Mouse (Mus musculus) midbrain, embryonic 10.5 days (tissue): ENCODE data around the gene Ypel3. TPM values are rescaled to one million over a fixed set of nuclear protein-coding genes. Genes with fewer than 3 reads are reported as not detected.
"Not testable (repeated sequence)": the region's sequence is repeated elsewhere in the genome, so short reads cannot be mapped to it uniquely, and the experiment has no call there.

ENCODE experiments used
- DNase-seq: peaks from one replicate; pipeline ENCODE4 v3.0.0-alpha.2; 2017; ENCODE audit warnings: low spot score
- H3K27ac ChIP-seq: fragments of 300-500 bp; sonication (generic); replicated peaks from 2 replicates; pipeline ENCODE4 v1.5.1; 2016; ENCODE audit warnings: mild to moderate bottlenecking
- H3K27me3 ChIP-seq: fragments of 300-500 bp; sonication (generic); 2 replicates; pipeline ENCODE4 v1.6.1; 2016; ENCODE audit warnings: low read depth, mild to moderate bottlenecking; ENCODE audit not compliant: poor library complexity, severe bottlenecking
- H3K36me3 ChIP-seq: fragments of 300-500 bp; sonication (generic); 2 replicates; pipeline ENCODE4 v1.6.1; 2016; ENCODE audit warnings: mild to moderate bottlenecking, moderate library complexity
- H3K4me1 ChIP-seq: fragments of 300-500 bp; sonication (generic); 2 replicates; pipeline ENCODE4 v1.6.1; 2016
- H3K4me3 ChIP-seq: fragments of 300-500 bp; sonication (generic); 2 replicates; pipeline ENCODE4 v1.5.1; 2016; ENCODE audit warnings: mild to moderate bottlenecking, moderate library complexity
- H3K9me3 ChIP-seq: fragments of 300-500 bp; sonication (generic); replicated peaks from 2 replicates; pipeline ENCODE4 v1.6.1; 2016; ENCODE audit warnings: mild to moderate bottlenecking
- WGBS: fragments of 180-500 bp; shearing (Covaris S2); methylation state at CpG from one replicate; pipeline ENCODE4 v1.1.7; 2016; 5-methylcytosine and 5-hydroxymethylcytosine counted together
- polyA plus RNA-seq: library from polyadenylated mRNA; unstranded; fragments of >200 nt; fragmentation: Nextera tagmentation; extraction: Ambion mirVana; gene quantifications from 2 replicates; pipeline ENCODE4 v1.2.1, GENCODE M21; 2016

Ypel3 gene
- polyA plus RNA-seq, 1 experiment from 2014 or later = 41.0 TPM

- no peaks in the 10 kb centered on the region for H3K9me3 ChIP-seq
- H3K36me3 ChIP-seq = peaks cover 43% of the 10 kb centered on the region
- H3K27me3 ChIP-seq = no peaks in the 10 kb centered on the region
- peaks cover 31% of the 10 kb centered on the region for H3K4me1 ChIP-seq
- 86% methylated on average over 2 of the region's 2 CpGs for WGBS
- H3K27ac ChIP-seq = no peak overlapping the region
- DNase-seq = no peak
- no peak overlapping the region for H3K4me3 ChIP-seq
These were observed 3.4 kb upstream of the Ypel3 start for GRCm38 (mm10) chr7:126773351-126773750.

GRCm38 (mm10) chr7:126774463-126774862 is 2.3 kb upstream of the Ypel3 start:
- Histone ChIP-seq H3K4me3 (no peak overlapping the region), H3K36me3 (peaks cover 32% of the 10 kb centered on the region), H3K27me3 (no peaks in the 10 kb centered on the region), H3K9me3 (no peaks in the 10 kb centered on the region), H3K4me1 (peaks cover 35% of the 10 kb centered on the region), H3K27ac (no peak overlapping the region)
- 83% methylated on average over 2 of the region's 2 CpGs for WGBS
- no peak for DNase-seq

GRCm38 (mm10) chr7:126775185-126775977 is 1.4 kb upstream of the Ypel3 start:
- H3K9me3 ChIP-seq = no peaks in the 10 kb centered on the region
- H3K36me3 ChIP-seq = peaks cover 23% of the 10 kb centered on the region
- no peak for DNase-seq
- WGBS = 86% methylated on average over 10 of the region's 10 CpGs
- peak overlapping the region; percentile 96; the same call in 1 of the 2 replicates for H3K27ac ChIP-seq
- peak overlapping the region; percentile 79; the same call in 1 of the 2 replicates for H3K4me3 ChIP-seq
- H3K27me3 ChIP-seq = no peaks in the 10 kb centered on the region
- H3K4me1 ChIP-seq = peaks cover 44% of the 10 kb centered on the region

GRCm38 (mm10) chr7:126775978-126776234 is 849 bp upstream of the Ypel3 start:
- Histone ChIP-seq H3K4me3 (peak overlapping the region; percentile 79), H3K9me3 (no peaks in the 10 kb centered on the region), H3K4me1 (peaks cover 48% of the 10 kb centered on the region), H3K27me3 (no peaks in the 10 kb centered on the region), H3K36me3 (peaks cover 18% of the 10 kb centered on the region), H3K27ac (peak overlapping the region; percentile 96)
- WGBS = 71% methylated on average over 3 of the region's 3 CpGs
- no peak for DNase-seq

GRCm38 (mm10) chr7:126777476-126777875 is 721 bp downstream of the Ypel3 start:
- H3K4me3 ChIP-seq = peak overlapping the region; percentile 79
- peaks cover 10% of the 10 kb centered on the region for H3K36me3 ChIP-seq
- no peaks in the 10 kb centered on the region for H3K27me3 ChIP-seq
- 47% methylated on average over 10 of the region's 10 CpGs for WGBS
- peaks cover 63% of the 10 kb centered on the region for H3K4me1 ChIP-seq
- H3K9me3 ChIP-seq = no peaks in the 10 kb centered on the region
- H3K27ac ChIP-seq = peak overlapping the region; percentile 96
- no peak for DNase-seq

GRCm38 (mm10) chr7:126778147-126778546 is 1.4 kb downstream of the Ypel3 start:
- H3K27me3 ChIP-seq = no peaks in the 10 kb centered on the region
- DNase-seq = no peak
- H3K36me3 ChIP-seq = peaks cover 10% of the 10 kb centered on the region
- no peaks in the 10 kb centered on the region for H3K9me3 ChIP-seq
- 88% methylated on average over 3 of the region's 3 CpGs for WGBS
- H3K4me3 ChIP-seq = peak overlapping the region; percentile 79; the same call in 1 of the 2 replicates
- peaks cover 68% of the 10 kb centered on the region for H3K4me1 ChIP-seq
- H3K27ac ChIP-seq = peak overlapping the region; percentile 96; the same call in 1 of the 2 replicates

- peaks cover 14% of the 10 kb centered on the region for H3K36me3 ChIP-seq
- H3K4me1 ChIP-seq = peaks cover 68% of the 10 kb centered on the region
- not testable (repeated sequence) for H3K27me3 ChIP-seq, H3K27ac ChIP-seq, H3K9me3 ChIP-seq, DNase-seq
- WGBS = 90% methylated on average over 7 of the region's 7 CpGs
- peak overlapping the region; percentile 9; the same call in 1 of the 2 replicates for H3K4me3 ChIP-seq
These were observed 2.3 kb downstream of the Ypel3 start for GRCm38 (mm10) chr7:126779101-126779500.

GRCm38 (mm10) chr7:126779983-126780970 is 3.5 kb downstream of the Ypel3 start:
- no peaks in the 10 kb centered on the region for H3K27me3 ChIP-seq
- peak overlapping the region; percentile 58 for H3K4me3 ChIP-seq
- peak overlapping the region; percentile 82 for H3K27ac ChIP-seq
- peak; percentile 90 for DNase-seq
- no peaks in the 10 kb centered on the region for H3K9me3 ChIP-seq
- WGBS = 2% methylated on average over 21 of the region's 21 CpGs
- peaks cover 26% of the 10 kb centered on the region for H3K36me3 ChIP-seq
- peaks cover 68% of the 10 kb centered on the region for H3K4me1 ChIP-seq

GRCm38 (mm10) chr7:126780971-126781635 is 4.3 kb downstream of the Ypel3 start, which contains the start of gene Tbx6:
Tbx6 (plus strand) TSS chr7:126781483.
- Histone ChIP-seq H3K27ac (peak within 1 kb of the TSS; percentile 82), H3K9me3 (no peaks in the 10 kb centered on the region), H3K27me3 (no peaks in the 10 kb centered on the region), H3K4me3 (peak within 1 kb of the TSS; percentile 58), H3K4me1 (peaks cover 59% of the 10 kb centered on the region), H3K36me3 (peaks cover 34% of the 10 kb centered on the region)
- no peak for DNase-seq
- WGBS = 9% methylated on average over 22 of the region's 22 CpGs

GRCm38 (mm10) chr7:126781661-126782370 is 5.1 kb downstream of the Ypel3 start:
- H3K9me3 ChIP-seq = no peaks in the 10 kb centered on the region
- H3K4me3 ChIP-seq = peak overlapping the region; percentile 58
- WGBS = 42% methylated on average over 11 of the region's 11 CpGs
- peak overlapping the region; percentile 82 for H3K27ac ChIP-seq
- H3K4me1 ChIP-seq = peaks cover 52% of the 10 kb centered on the region
- H3K36me3 ChIP-seq = peaks cover 41% of the 10 kb centered on the region
- no peaks in the 10 kb centered on the region for H3K27me3 ChIP-seq
- DNase-seq = no peak

GRCm38 (mm10) chr7:126782693-126783092 is 5.9 kb downstream of the Ypel3 start:
- DNase-seq = no peak
- WGBS = 87% methylated on average over 13 of the region's 13 CpGs
- no peak overlapping the region for H3K27ac ChIP-seq
- H3K4me3 ChIP-seq = no peak overlapping the region
- H3K36me3 ChIP-seq = peaks cover 50% of the 10 kb centered on the region
- H3K4me1 ChIP-seq = peaks cover 44% of the 10 kb centered on the region
- H3K27me3 ChIP-seq = no peaks in the 10 kb centered on the region
- no peaks in the 10 kb centered on the region for H3K9me3 ChIP-seq

- WGBS = 90% methylated on average over 7 of the region's 7 CpGs
- no peaks in the 10 kb centered on the region for H3K27me3 ChIP-seq
- H3K4me1 ChIP-seq = peaks cover 33% of the 10 kb centered on the region
- no peak for DNase-seq
- H3K9me3 ChIP-seq = no peaks in the 10 kb centered on the region
- no peak overlapping the region for H3K4me3 ChIP-seq
- no peak overlapping the region for H3K27ac ChIP-seq
- peaks cover 68% of the 10 kb centered on the region for H3K36me3 ChIP-seq
These were observed 7.7 kb downstream of the Ypel3 start for GRCm38 (mm10) chr7:126784469-126784868.
